Comparison of ENCODE assay signal across 19 mouse cellular contexts in genomic region chr16:35457488-35457887, GRCm38 (mm10). TPM values are rescaled to one million over a fixed set of nuclear protein-coding genes. Genes with fewer than 3 reads are reported as not detected.
DNase-seq lines count a peak whose midpoint lies in the region; ATAC-seq lines count a peak whose summit lies in the region.
"Had no signal": no experiment of that assay in that cellular context is flagged by ENCODE, and none has a peak within 500 bp of the region (broad histone marks: within the 10 kb centered on the region; RNA-seq: fewer than 3 reads in every experiment).

No protein-coding gene starts in this region.

- peaks cover 5% of the 10 kb centered on the region; the same call in 1 of the 2 replicates for H3K36me3 ChIP-seq in hindbrain, embryonic 16.5 days (ENCODE audit: control insufficient read depth, insufficient read depth, low read length)
- H3K36me3 ChIP-seq in hindbrain, embryonic 12.5 days, result peaks cover 16% of the 10 kb centered on the region; the same call in 1 of the 2 replicates
- H3K36me3 ChIP-seq in midbrain, embryonic 11.5 days (ENCODE audit: control insufficient read depth, insufficient read depth, low read length), result no peaks in the 10 kb centered on the region
- H3K36me3 ChIP-seq in midbrain, embryonic 14.5 days (ENCODE audit: control insufficient read depth, insufficient read depth, low read length), result no peaks in the 10 kb centered on the region
- H3K36me3 ChIP-seq: forebrain, embryonic 15.5 days; midbrain, embryonic 12.5 days had no signal

- 59% methylated on average over 8 of the region's 8 CpGs for WGBS in hindbrain, embryonic 16.5 days
- 73% methylated on average over 8 of the region's 8 CpGs for WGBS in hindbrain, embryonic 12.5 days
- WGBS in midbrain, embryonic 11.5 days, result 88% methylated on average over 8 of the region's 8 CpGs
- WGBS in midbrain, embryonic 14.5 days, result 74% methylated on average over 8 of the region's 8 CpGs
- WGBS in large intestine, adult 2 months, result 75% methylated on average over 8 of the region's 8 CpGs

- H3K27ac ChIP-seq in hindbrain, embryonic 16.5 days (ENCODE audit: low read depth, low read length), result no peak overlapping the region
- no peak overlapping the region for H3K27ac ChIP-seq in hindbrain, embryonic 12.5 days
- H3K27ac ChIP-seq in midbrain, embryonic 11.5 days (ENCODE audit: low read depth, low read length), result no peak overlapping the region
- H3K27ac ChIP-seq in midbrain, embryonic 14.5 days (replicated peaks; ENCODE audit: low read depth, low read length), result no peak overlapping the region
- H3K27ac ChIP-seq: forebrain, embryonic 15.5 days; heart, adult 2 months; heart, embryonic 13.5 days; limb, embryonic 12.5 days; liver, embryonic 13.5 days; midbrain, embryonic 12.5 days had no signal

- H3K4me1 ChIP-seq in hindbrain, embryonic 16.5 days (ENCODE audit: control insufficient read depth, insufficient read depth, low read depth, low read length), result peaks cover 6% of the 10 kb centered on the region; the same call in 1 of the 2 replicates
- 0 out of 2 replicates have a peak, but pooled peaks cover 5% of the 10 kb centered on the region for H3K4me1 ChIP-seq in hindbrain, embryonic 12.5 days
- no peaks in the 10 kb centered on the region for H3K4me1 ChIP-seq in midbrain, embryonic 11.5 days (ENCODE audit: control insufficient read depth, insufficient read depth, low read length)
- 0 out of 2 replicates have a peak, but pooled peaks cover 4% of the 10 kb centered on the region for H3K4me1 ChIP-seq in midbrain, embryonic 14.5 days (ENCODE audit: control insufficient read depth, insufficient read depth, low read length)
- H3K4me1 ChIP-seq: forebrain, embryonic 15.5 days; limb, embryonic 12.5 days; liver, embryonic 13.5 days had no signal

- no peaks in the 10 kb centered on the region for H3K9me3 ChIP-seq in hindbrain, embryonic 16.5 days (ENCODE audit: control insufficient read depth, low read length)
- H3K9me3 ChIP-seq in hindbrain, embryonic 12.5 days (replicated peaks), result no peaks in the 10 kb centered on the region
- H3K9me3 ChIP-seq in midbrain, embryonic 11.5 days (ENCODE audit: control insufficient read depth, low read length), result no peaks in the 10 kb centered on the region
- no peaks in the 10 kb centered on the region for H3K9me3 ChIP-seq in midbrain, embryonic 14.5 days (ENCODE audit: control insufficient read depth, low read length)
- H3K9me3 ChIP-seq: forebrain, embryonic 15.5 days; heart, embryonic 13.5 days; limb, embryonic 12.5 days; liver, embryonic 13.5 days; midbrain, embryonic 12.5 days had no signal

- H3K4me2 ChIP-seq in hindbrain, embryonic 16.5 days (ENCODE audit: low read length), result no peak overlapping the region
- no peak overlapping the region for H3K4me2 ChIP-seq in hindbrain, embryonic 12.5 days (replicated peaks)
- no peak overlapping the region for H3K4me2 ChIP-seq in midbrain, embryonic 11.5 days
- H3K4me2 ChIP-seq in midbrain, embryonic 14.5 days (ENCODE audit: low read length), result no peak overlapping the region
- H3K4me2 ChIP-seq: forebrain, embryonic 15.5 days; heart, embryonic 13.5 days; limb, embryonic 12.5 days; liver, embryonic 13.5 days; midbrain, embryonic 12.5 days had no signal

- H3K27me3 ChIP-seq in hindbrain, embryonic 16.5 days (replicated peaks; ENCODE audit: control insufficient read depth, insufficient read depth, low read length), result no peaks in the 10 kb centered on the region
- no peaks in the 10 kb centered on the region for H3K27me3 ChIP-seq in hindbrain, embryonic 12.5 days
- no peaks in the 10 kb centered on the region for H3K27me3 ChIP-seq in midbrain, embryonic 11.5 days (ENCODE audit: control insufficient read depth, insufficient read depth, low read length)
- H3K27me3 ChIP-seq in midbrain, embryonic 14.5 days (ENCODE audit: control insufficient read depth, insufficient read depth, low read length), result no peaks in the 10 kb centered on the region
- H3K27me3 ChIP-seq: forebrain, embryonic 15.5 days; heart, embryonic 13.5 days; limb, embryonic 12.5 days; liver, embryonic 13.5 days had no signal

- H3K4me3 ChIP-seq in hindbrain, embryonic 16.5 days (ENCODE audit: low read length), result no peak overlapping the region
- no peak overlapping the region for H3K4me3 ChIP-seq in hindbrain, embryonic 12.5 days
- no peak overlapping the region for H3K4me3 ChIP-seq in midbrain, embryonic 11.5 days (ENCODE audit: low read depth, low read length)
- no peak overlapping the region for H3K4me3 ChIP-seq in midbrain, embryonic 14.5 days (replicated peaks; ENCODE audit: low read depth, low read length)
- H3K4me3 ChIP-seq: forebrain, embryonic 15.5 days; heart, adult 2 months; heart, embryonic 13.5 days; limb, embryonic 12.5 days; liver, embryonic 13.5 days; midbrain, embryonic 12.5 days had no signal

- DNase-seq in cerebellum, adult 9-11 months, result peak; percentile 53
- no peak for DNase-seq in cerebellum, adult 8-10 months
- DNase-seq in midbrain, embryonic 11.5 days (ENCODE audit: low spot score, missing footprints), result peak; percentile 23
- no peak for DNase-seq in midbrain, embryonic 14.5 days
- peak; percentile 4 for DNase-seq in large intestine, adult 2 months (ENCODE audit: low read depth, low spot score)
- DNase-seq: adrenal gland, postnatal 36 days; gastrocnemius, postnatal 36 days; heart, adult 2 months; heart, postnatal 14 days; liver, embryonic 13.5 days; lung, adult 2 months; lung, postnatal 14 days; thymus, postnatal 25 days had no signal

- no peak overlapping the region for H3K9ac ChIP-seq in hindbrain, embryonic 16.5 days (ENCODE audit: low read depth, low read length)
- no peak overlapping the region for H3K9ac ChIP-seq in hindbrain, embryonic 12.5 days
- no peak overlapping the region for H3K9ac ChIP-seq in midbrain, embryonic 11.5 days (ENCODE audit: low read length)
- H3K9ac ChIP-seq in midbrain, embryonic 14.5 days (replicated peaks; ENCODE audit: low read length), result no peak overlapping the region
- H3K9ac ChIP-seq: forebrain, embryonic 15.5 days; heart, embryonic 13.5 days; limb, embryonic 12.5 days; liver, embryonic 13.5 days; midbrain, embryonic 12.5 days had no signal

- ATAC-seq in hindbrain, embryonic 16.5 days, result 0 out of 2 replicates have a peak, but pooled peaks have one; percentile 13
- no peak for ATAC-seq in hindbrain, embryonic 12.5 days (ENCODE audit: low FRiP score)
- ATAC-seq in midbrain, embryonic 11.5 days (ENCODE audit: low FRiP score), result no peak
- no peak for ATAC-seq in midbrain, embryonic 14.5 days (ENCODE audit: low FRiP score, low TSS enrichment)
- ATAC-seq: forebrain, embryonic 15.5 days had no signal

RNA-seq across cellular contexts. Expression of gene Pdia5, which starts 33.2 kb away (rescaled TPM):
- 12.8 and 15.4 TPM in 2 replicates for polyA plus RNA-seq in hindbrain, embryonic 16.5 days (2015; fragmentation: Nextera tagmentation; extraction: Ambion mirVana)
- 25.5 and 27.6 TPM in 2 replicates for polyA plus RNA-seq in hindbrain, embryonic 12.5 days (2016; fragmentation: Nextera tagmentation; extraction: Ambion mirVana)
- 8.7 and 9.6 TPM in 2 replicates for polyA plus RNA-seq in midbrain, embryonic 11.5 days (2014; fragmentation: Nextera tagmentation; extraction: Ambion mirVana)
- polyA plus RNA-seq in midbrain, embryonic 14.5 days (2014; fragmentation: Nextera tagmentation; extraction: Ambion mirVana), result 6.2 and 7.6 TPM in 2 replicates
- polyA plus RNA-seq in large intestine, adult 2 months (2012; rRNA removed), result 18.6 and 24.4 TPM in 2 replicates

Comparison
In these comparisons a context has a peak if more than half of its experiments do, and no peak if none do; other contexts are left out.
1. DNase-seq: peak in cerebellum, adult 9-11 months (single experiment), midbrain, embryonic 11.5 days (single experiment) and large intestine, adult 2 months (single experiment); none in cerebellum, adult 8-10 months (single experiment) and midbrain, embryonic 14.5 days (single experiment).